ENCODE assay signal across 10 mouse cellular contexts in genomic region chr4:10124252-10124651, GRCm38 (mm10).
DNase-seq lines count a peak whose midpoint lies in the region; ATAC-seq and TF ChIP-seq lines count a peak whose summit lies in the region.
"Had no signal": no experiment of that assay in that cellular context is flagged by ENCODE, and none has a peak within 500 bp of the region (broad histone marks: within the 10 kb centered on the region; RNA-seq: fewer than 3 reads in every experiment).

No protein-coding gene starts in this region.

- H3K36me3 ChIP-seq in intestine, postnatal 0 days (ENCODE audit: control insufficient read depth, insufficient read depth) = no peaks in the 10 kb centered on the region
- H3K36me3 ChIP-seq: limb, embryonic 13.5 days had no signal

- H3K4me3 ChIP-seq in lung, adult 2 months (replicated peaks; ENCODE audit: extremely low read depth, low read depth, low read length) = no peak overlapping the region
- H3K4me3 ChIP-seq in intestine, postnatal 0 days (ENCODE audit: low read depth, low read length) = no peak overlapping the region
- H3K4me3 ChIP-seq: limb, embryonic 13.5 days had no signal

- DNase-seq in cerebellum, postnatal 14 days = peak; percentile 81 to 85
- DNase-seq in cerebellum, adult 9-10 months = no peak
- peak; percentile 17 for DNase-seq in lung, postnatal 14 days
- DNase-seq in lung, adult 2 months = no peak
- DNase-seq in gastrocnemius, postnatal 10 days = peak; percentile 47
- peak; percentile 9 for DNase-seq in layer of hippocampus, adult 9-11 months
- no peak for DNase-seq in kidney, postnatal 36 days
- DNase-seq: kidney, adult 2 months had no signal

- H3K4me2 ChIP-seq in intestine, postnatal 0 days (replicated peaks; ENCODE audit: low read depth) = no peak overlapping the region
- H3K4me2 ChIP-seq: limb, embryonic 13.5 days had no signal

- H3K9ac ChIP-seq in intestine, postnatal 0 days (ENCODE audit: low read depth, low read length) = no peak overlapping the region
- H3K9ac ChIP-seq: limb, embryonic 13.5 days had no signal

- no peak for ATAC-seq in intestine, postnatal 0 days

- H3K27ac ChIP-seq in intestine, postnatal 0 days (ENCODE audit: low read depth, low read length) = no peak overlapping the region
- H3K27ac ChIP-seq: limb, embryonic 13.5 days had no signal

- TF ChIP-seq POLR2A in lung, adult 2 months (IDR thresholded peaks at IDR 0.05; ENCODE audit: borderline replicate concordance, extremely low read depth, low read depth, low read length) = no peak

- WGBS in lung, adult 2 months = 55% methylated on average over 2 of the region's 2 CpGs
- WGBS in intestine, postnatal 0 days = 74% methylated on average over 2 of the region's 2 CpGs

- no peaks in the 10 kb centered on the region for H3K27me3 ChIP-seq in intestine, postnatal 0 days (replicated peaks; ENCODE audit: control insufficient read depth, insufficient read depth, low read length)
- H3K27me3 ChIP-seq: limb, embryonic 13.5 days had no signal

- H3K4me1 ChIP-seq in lung, adult 2 months (ENCODE audit: control insufficient read depth, insufficient read depth, low read length) = no peaks in the 10 kb centered on the region
- no peaks in the 10 kb centered on the region for H3K4me1 ChIP-seq in intestine, postnatal 0 days (replicated peaks; ENCODE audit: control insufficient read depth, insufficient read depth, low read length)
- H3K4me1 ChIP-seq: limb, embryonic 13.5 days had no signal

- no peak for TF ChIP-seq CTCF in lung, adult 2 months (IDR thresholded peaks at IDR 0.05; ENCODE audit: insufficient read depth, low read length)
- TF ChIP-seq CTCF in intestine, postnatal 0 days (IDR thresholded peaks at IDR 0.05; ENCODE audit: low read depth) = no peak

- H3K9me3 ChIP-seq in intestine, postnatal 0 days (ENCODE audit: control insufficient read depth) = no peaks in the 10 kb centered on the region
- H3K9me3 ChIP-seq: limb, embryonic 13.5 days had no signal

Comparison
In these comparisons a context has a peak if more than half of its experiments do, and no peak if none do; other contexts are left out.
1. DNase-seq: peak in cerebellum, postnatal 14 days (2 of 2), lung, postnatal 14 days (single experiment), gastrocnemius, postnatal 10 days (single experiment) and layer of hippocampus, adult 9-11 months (single experiment); none in cerebellum, adult 9-10 months (single experiment), lung, adult 2 months (single experiment) and kidney, postnatal 36 days (0 of 2).